Mouse (Mus musculus) retina, adult 2 months (tissue): ENCODE measurements around the gene Pik3r2.

Source experiments
- DNase-seq: peaks from one replicate; pipeline ENCODE4 v3.0.0-alpha.2; 2012; ENCODE audit warnings: low read depth, low spot score

The Pik3r2 gene

DNA sequence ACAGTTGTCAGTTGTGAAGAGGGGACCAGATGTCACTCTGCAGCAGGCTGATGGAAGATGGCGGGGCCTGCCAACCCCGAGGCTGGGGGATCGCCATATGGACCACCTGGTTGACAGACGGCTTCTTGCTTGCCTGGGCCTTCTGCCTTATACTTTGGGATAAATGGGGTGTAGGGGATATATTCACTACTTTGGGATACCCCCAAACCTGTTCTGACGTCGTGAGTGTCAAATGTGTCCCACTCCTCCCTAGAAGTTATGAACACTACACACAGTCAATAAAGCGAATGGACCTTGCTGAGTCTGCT lies 18.3 kb downstream of the Pik3r2 start:
- DNase-seq, result no peak

DNA sequence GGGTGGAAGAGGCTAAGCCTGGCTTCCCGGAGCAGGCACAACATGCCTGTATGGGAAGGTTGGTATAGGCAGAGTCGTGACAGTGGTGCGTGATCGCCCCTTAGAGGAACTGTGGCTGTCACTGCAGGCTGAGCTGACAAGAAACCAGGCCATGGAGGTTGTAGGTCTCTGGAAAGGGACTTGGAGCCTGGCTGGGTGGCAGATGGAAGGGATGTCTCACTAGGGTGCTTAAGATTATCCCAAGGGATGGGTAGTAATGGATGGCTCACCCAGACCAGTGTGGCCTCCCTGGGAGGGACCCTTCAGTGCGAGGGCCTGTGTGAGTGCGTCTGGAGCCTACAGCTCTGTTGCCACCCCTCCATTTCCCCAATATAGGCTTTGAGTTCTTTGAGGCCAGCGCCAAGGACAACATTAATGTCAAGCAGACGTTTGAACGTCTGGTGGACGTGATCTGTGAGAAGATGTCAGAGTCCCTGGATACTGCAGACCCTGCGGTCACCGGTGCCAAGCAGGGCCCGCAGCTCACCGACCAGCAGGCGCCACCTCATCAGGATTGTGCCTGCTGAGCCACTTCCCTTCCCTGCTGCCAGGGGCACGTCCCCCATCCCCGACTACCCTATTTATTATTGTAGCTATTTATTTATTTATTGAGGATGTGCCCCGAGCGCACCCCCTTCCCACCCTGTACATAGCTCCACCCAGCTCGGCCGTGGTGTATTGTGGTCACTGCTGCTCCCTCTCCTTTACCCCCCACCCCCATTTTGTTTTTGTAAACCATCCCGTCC lies 18.8 kb downstream of the Pik3r2 start:
- no peak for DNase-seq

DNA sequence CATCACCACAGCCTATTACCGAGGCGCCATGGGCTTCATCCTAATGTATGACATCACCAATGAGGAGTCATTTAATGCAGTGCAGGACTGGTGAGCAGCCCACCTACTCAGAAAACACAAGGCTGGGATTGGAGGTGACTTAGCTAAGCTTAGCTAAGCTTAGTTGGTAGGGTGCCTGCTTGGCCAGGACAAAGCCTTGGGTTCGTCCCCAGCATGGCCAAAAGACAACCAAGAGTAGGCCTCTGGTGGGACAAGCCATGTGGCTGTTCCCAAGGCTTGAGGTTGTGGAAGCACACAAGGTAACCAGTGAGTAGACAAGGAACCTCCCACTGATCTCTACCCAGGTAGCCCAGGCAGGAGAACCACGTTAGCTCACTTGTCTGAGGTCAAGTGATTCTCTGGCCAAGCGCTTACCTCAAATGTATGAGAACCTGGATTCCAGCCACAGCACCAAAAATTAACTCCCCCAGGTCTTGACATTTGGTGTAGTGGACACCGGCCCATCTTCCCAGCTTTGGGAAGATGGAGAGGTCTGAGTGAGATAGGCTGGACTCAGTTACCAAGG lies 20.0 kb downstream of the Pik3r2 start:
- DNase-seq, result no peak

DNA sequence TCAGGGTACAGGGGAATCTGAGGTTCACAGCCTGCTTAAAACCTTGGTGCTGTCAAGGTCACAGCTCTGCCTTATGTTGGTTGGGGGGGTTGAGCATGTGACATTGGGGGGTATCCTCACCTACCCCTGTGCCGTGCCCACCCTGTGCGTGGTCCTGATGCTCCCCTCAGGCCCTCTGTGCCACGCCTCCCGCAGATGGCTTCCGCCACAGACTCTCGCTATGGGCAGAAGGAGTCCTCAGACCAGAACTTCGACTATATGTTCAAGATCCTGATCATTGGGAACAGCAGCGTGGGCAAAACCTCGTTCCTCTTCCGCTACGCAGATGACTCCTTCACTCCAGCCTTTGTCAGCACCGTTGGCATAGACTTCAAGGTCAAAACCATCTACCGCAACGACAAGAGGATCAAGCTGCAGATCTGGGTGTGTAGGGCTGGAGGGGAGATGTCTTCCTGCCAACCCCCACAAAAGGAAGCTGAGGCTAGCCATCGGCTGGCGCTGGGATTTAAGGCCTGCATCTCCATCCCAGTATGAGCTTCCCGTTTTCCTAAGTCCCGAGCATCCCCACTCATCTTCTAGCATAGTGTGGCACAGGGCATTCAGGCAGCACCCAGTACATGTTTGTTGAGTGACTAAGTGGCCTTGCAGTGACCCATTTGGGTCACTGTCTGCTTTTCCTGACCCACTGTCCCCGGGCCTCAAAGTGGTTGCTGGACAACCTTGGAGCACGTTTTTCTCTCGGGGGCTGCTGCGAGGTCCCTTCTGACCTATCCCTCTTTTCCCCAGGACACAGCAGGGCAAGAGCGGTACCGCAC lies 20.6 kb downstream of the Pik3r2 start:
- DNase-seq, result no peak

DNA sequence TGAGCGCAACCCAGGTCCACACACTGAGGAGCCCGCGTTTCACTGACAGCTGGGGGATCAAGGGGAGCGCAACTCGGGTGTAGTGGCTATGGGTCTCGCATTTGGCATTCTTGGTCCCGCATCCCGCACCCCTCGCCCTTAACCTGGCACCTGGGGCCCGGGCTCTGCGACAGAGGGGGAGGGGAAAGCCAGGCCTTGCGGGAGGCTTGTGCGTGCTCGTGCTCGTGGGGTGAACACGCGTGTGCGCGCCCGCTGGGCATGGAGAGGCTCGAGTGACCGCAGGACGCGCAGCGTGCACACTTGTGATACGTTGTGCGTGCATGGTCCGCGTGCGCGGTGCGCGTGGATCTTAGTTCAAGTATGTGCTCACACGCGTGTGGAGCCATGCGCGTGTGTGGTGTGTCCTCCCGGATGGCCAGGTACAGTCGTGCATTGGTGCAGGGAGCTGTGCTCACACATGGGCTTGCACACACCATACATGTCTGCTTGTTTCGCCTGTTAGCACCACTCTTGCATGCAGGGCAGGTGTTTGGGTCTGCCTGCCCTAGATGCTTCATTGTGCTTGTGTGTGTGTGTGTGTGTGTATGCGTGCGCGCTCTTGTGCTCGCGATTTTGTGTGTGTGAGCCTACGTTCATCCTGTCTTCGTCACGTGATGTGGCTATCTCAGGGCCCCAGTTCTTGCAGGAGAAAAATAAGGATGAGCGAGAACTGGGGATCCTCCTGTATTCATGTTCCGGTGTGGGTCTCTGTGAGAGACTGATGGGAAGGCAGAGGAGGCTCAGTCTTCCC lies 21.4 kb downstream of the Pik3r2 start:
- DNase-seq, result no peak

DNA sequence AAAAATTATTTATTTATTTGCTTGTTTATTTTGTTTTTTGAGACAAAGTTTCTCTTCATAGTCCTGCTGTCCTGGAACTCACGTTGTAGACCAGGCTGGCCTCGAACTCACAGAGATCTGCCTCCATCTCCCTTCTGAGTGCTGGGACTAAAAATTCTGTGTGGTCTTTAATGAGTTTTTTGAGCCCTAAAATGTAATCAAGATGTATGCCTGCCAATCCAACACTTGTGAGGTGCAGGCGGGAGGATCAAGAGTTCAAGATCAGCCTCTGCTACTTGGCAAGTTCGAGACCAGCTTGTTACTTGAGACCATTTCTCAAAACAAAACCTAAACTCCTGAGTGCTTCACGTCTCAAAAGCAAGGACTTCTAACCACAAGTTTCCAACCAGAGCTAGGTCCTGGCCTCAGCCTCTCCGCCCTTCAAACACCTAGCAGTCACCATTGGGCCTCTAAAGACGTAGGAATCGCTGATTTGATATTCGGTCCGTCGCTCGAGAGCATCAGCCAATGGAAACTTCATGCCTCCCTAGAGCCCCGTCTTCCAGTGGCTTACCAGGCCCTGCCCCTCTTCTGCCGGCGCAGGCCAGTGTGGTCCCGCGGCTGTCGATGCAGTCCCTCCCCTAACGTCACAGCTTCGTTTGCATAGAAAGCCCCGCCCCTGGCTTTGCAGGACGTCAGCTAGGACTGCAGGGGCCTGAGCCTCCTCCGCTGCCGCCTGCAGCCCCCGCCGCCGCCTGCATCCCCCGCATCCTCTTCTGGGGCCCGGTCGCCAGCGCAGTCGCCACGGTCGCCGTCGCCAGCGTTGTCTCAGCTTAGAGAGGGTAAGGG lies 22.3 kb downstream of the Pik3r2 start, which contains the start of gene Rab3a:
TSS of gene Rab3a (plus strand) at position 637 of the 828 bp plus-strand sequence.
- DNase-seq, result peak; percentile 94

DNA sequence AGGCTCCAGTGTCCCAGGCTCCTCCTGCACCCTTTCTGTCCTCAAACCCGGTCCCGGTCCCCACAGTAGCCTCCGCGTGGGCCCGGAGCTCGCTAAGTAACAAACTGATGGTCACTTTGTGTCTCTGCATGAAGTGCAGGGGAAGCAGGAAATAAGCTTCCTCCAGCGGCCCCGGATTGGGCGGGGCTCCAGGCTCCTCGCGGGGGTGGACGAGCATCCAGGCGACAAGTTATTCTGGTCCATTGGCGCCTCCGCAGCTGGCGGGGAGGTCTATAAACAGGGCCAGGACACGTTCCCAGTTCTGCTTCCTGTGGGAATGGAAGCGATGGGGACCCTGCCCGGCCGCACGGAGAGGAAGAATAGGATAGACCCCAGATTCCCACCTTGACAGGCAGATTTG lies 23.4 kb downstream of the Pik3r2 start:
- DNase-seq, result no peak

DNA sequence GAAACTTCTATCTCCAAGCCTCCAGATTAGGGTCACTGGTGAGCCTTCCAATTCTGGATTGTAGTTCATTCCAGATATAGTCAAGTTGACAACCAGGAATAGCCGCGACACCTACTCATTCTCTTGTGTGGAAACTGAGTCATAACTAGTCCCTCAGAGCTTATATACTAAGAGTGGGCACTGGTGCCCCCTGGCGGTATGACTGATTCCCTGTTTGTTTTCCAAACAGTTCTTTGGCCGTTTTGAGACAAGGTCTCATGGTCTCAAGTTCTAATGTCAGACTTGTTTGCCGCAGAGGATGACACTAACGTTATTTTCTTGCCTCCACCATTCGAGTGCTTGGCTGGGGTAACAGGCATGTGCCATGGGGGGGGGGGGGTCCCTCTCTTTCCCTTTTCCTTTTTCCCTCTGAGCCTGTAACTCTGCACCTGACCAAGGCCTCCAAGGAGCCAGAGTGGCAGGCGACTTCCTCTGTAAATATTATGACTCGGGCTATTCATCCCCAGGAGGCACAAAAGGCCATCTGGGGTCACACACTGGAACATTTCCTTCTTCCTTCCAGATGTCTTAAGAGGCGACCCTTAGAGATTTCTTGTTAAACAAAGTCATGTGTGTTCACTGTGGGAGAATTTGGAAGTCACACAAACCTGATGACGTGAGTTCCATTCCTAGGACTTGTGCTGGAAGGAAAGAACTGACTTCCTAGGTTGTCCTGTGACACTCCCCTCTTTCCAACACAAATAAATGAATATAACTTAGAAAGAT lies 24.3 kb downstream of the Pik3r2 start:
- DNase-seq, result no peak

DNA sequence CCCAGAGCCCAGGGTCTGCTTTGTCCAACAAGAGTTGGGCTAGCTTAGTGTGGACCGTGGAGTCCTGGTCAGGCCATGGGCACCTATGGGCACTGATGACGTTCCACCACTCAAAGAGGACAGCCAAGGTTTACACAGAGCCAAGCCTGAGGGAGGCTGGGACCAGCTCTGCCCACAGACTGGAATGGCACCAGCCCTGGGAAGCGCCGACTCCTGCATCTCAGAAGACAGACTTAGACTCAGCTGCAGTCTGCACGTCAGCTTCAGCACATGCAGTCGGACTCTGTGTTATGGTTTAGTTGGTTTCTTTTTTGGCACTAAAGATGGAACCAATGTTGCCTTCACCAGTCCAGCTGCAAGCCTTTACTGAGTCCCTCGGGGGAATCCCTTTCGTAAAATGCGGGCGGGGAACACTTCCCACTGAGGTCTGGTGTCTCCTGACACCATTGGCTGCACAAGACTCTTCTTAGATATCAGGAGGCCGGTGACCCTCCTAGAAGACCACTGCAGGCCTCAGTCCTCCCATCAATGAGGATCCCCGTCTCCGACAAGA lies 26.3 kb downstream of the Pik3r2 start:
- no peak for DNase-seq

DNA sequence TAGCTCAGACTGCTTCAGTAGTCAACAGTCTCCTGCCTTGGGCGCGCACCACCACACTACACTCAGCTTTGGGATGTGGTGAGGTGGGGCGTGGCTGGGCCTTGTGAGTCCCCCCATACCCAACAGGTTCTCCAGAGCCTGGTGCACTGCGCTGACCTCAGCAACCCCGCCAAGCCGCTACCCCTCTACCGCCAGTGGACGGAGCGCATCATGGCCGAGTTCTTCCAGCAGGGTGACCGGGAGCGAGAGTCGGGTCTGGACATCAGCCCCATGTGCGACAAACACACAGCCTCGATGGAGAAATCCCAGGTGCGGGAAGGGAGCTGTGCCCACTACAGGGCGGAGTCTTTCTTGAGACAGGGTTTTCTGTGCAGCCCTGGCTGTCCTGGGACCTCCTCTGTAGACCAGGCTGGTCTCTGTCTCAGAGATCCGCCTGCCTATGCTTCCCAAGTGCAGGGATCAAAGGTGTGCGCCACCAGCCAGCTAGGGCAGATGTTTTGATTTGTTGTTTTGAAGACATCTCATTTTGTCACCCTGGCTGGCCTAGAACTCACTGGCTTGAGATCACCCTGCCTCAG lies 27.3 kb downstream of the Pik3r2 start:
- DNase-seq, result no peak

DNA sequence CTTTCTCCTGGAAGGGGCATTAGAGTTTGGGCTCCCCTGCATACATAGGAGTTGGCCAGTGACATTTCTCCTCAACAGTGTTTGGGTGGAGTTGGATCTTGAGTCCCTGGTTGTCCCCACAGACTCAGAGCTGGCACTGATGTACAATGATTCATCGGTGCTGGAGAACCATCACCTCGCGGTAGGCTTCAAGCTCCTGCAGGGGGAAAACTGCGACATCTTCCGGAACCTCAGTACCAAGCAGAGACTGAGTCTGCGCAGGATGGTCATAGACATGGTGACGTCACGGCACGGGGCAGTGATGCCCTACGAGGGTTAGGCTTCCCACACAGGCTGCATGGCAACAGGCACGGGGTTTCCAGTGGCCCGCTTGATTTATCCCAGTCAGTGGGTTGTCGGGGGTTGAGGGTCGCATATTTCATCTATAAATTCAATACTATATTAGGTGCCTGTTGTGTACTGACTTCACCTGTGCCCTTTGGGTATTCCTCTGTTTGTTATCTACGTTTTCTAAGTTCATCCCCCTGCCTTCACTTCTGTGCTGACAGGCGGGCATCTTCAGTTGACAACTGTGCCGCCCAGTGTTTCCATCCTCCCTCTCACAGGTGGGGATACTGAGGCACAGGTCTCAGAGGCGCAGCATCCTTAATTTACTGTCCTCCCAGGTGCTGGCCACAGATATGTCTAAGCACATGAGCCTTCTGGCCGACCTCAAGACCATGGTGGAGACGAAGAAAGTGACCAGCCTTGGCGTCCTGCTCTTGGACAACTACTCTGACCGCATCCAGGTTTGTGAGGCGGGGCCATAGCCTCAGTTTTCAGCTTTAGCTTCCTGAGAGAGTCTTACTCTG lies 28.0 kb downstream of the Pik3r2 start:
- no peak for DNase-seq

DNA sequence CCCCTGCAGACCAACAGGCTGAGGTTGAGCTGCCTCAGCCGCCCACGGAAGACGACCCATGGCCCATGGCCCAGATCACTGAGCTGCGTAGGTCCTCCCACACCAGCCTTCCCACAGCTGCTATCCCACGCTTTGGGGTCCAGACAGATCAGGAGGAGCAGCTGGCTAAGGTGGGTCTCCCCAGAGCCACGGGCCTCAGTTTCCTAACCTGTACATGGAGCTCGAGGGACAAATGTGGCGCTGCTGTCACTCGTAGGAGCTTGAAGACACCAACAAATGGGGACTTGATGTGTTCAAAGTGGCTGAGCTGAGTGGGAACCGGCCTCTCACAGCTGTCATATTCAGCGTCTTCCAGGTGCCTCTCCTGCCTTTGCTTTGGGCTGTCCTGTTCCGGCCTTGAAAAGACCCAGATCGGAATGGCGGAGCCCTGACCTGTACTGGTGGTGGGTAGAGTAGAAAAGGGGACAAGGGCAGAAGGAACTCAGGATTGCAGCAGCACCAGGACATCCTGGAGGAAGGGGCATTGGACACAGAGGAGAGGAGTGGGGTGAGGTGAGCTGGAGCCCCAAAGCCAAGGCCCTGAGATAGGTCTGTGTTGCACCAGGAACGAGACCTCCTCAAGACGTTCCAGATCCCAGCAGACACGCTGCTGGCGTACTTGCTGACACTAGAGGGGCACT lies 29.2 kb downstream of the Pik3r2 start:
- no peak for DNase-seq

DNA sequence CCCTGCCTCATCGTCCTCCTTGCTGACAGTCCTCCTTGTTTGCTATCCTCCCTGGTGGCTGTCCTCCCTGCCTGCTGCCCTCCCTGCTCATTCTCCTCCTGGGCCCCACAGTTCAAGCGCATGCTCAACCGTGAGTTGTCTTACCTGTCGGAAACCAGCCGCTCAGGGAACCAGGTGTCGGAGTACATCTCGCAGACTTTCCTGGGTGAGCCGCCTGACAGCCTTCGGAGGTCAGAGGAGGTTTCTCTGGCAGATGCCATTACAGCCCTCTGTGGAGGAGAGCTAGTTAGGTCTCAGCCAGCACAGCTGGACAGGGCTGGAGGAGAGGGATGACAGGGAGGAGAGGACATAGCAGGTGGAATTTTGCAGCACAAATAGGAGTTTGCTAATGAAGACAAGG lies 29.8 kb downstream of the Pik3r2 start:
- DNase-seq, result no peak

DNA sequence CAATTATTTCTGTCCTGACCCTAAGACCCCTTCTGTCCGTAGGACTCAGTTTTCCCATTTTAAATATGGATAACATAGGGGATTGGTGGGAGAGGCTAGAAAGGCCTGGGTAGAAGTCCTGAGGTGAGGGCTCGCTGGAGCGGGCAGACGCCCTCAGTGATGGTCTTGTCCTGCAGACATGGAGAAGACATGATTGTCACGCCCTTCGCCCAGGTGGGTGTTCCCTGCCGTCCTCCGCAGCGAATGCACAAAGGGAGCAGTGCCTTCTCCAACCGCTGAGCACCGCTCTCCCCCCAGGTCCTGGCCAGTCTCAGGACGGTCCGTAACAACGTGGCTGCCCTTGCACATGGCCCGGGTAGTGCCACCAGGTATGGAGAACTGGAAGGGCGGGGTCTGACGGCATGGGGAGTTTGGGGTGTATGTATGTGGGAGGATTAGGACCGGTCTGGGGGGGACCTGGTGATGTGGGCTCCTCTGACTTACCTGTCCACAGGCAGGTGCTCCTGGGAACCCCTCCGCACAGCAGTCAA lies 30.8 kb downstream of the Pik3r2 start:
- no peak for DNase-seq

DNA sequence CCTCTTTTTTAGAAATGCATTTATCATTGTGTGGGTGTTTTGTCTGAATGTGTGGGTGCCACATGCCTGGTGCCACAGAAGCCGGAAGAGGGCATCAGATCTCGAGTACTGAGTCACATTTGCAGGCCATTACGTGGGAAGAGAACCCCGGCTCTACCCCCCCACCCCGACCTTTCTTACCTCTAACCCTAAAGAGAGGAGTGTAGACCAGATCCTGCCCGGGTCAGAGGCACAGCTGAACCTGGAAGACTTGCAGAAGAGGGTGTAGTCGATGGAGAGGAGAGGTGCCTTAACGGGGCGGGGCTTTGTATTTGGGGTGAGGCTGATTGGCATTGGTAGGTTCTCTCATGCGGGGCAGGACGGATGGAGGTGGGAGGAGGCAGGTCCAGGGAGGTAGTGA lies 31.7 kb downstream of the Pik3r2 start:
- DNase-seq, result no peak

DNA sequence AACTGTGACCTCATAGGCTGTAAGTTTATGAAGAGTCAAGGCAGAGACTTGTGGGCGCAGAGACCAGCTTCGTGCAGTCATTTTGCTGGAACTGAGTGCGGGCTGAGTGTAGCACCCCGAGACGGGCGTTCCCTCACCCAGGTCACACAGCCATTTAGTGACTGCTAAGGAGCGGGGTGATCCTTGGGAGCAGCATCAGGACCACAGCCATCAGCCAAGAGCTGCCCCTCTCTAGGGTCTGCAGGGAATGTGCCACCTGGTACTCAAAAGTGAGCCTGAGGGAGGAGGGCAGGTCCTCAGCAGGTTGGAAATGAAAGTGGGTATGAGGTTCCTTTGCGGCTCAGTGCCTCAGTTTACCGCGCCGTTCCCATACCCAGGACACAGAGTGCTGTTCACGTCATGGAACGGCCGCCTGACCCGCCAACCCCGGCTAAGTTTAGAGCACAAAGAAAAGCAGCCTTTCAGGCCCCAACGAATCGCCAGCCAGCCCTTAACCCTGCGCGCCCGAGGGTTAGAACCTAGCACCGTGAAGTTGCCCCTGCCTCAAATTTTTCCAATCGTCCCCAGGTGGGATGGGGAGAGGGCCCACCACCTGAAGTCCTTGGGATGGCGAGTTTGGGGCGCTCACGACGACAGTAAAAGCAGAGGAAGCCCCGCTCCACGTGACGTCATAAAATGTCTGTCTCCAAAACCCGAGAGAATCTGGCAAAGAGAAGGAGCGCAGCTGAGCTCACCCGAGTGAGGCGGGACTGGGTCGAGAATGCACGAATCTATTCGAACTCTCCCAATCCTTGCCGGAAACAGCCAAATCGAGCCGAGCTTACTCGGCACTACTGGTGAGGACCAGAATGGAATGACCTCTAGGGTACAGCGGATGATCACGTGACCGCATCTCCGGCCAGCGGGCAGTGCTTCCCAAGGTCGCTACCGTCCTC lies 32.6 kb downstream of the Pik3r2 start:
- no peak for DNase-seq
